Mouse (Mus musculus) neural tube, embryonic 15.5 days (tissue): Measurements from ENCODE around the gene Pcca. TPM values are rescaled to one million over a fixed set of nuclear protein-coding genes. Genes with fewer than 3 reads are reported as not detected.
"Not testable (repeated sequence)": the region's sequence is repeated elsewhere in the genome, so short reads cannot be mapped to it uniquely, and the experiment has no call there.

ENCODE experiments used
- ATAC-seq: fragments of 200-750 bp; cut with Nextera tagmentation; 2 replicates; pipeline ENCODE4 v1.8.0; 2017; ENCODE audit warnings: mild to moderate bottlenecking, moderate TSS enrichment, moderate library complexity; ENCODE audit not compliant: low FRiP score
- H3K27ac ChIP-seq: fragments of 300-500 bp; sonication (generic); replicated peaks from 2 replicates; pipeline ENCODE4 v1.5.1; 2015; ENCODE audit warnings: mild to moderate bottlenecking, inconsistent platforms
- H3K27me3 ChIP-seq: fragments of 300-500 bp; sonication (generic); replicated peaks from 2 replicates; pipeline ENCODE4 v1.6.1; 2015; ENCODE audit warnings: inconsistent platforms
- H3K36me3 ChIP-seq: fragments of 300-500 bp; sonication (generic); 2 replicates; pipeline ENCODE4 v1.6.1; 2015; ENCODE audit warnings: inconsistent platforms
- H3K4me1 ChIP-seq: fragments of 300-500 bp; sonication (generic); 2 replicates; pipeline ENCODE4 v1.6.1; 2015; ENCODE audit warnings: inconsistent platforms
- H3K4me2 ChIP-seq: fragments of 300-500 bp; sonication (generic); 2 replicates; pipeline ENCODE4 v1.6.1; 2015; ENCODE audit warnings: inconsistent platforms, mild to moderate bottlenecking, moderate library complexity
- H3K4me3 ChIP-seq: fragments of 300-500 bp; sonication (generic); replicated peaks from 2 replicates; pipeline ENCODE4 v1.5.1; 2015; ENCODE audit warnings: mild to moderate bottlenecking, inconsistent platforms
- H3K9ac ChIP-seq: fragments of 300-500 bp; sonication (generic); replicated peaks from 2 replicates; pipeline ENCODE4 v1.6.1; 2015; ENCODE audit warnings: mild to moderate bottlenecking, inconsistent platforms
- H3K9me3 ChIP-seq: fragments of 300-500 bp; sonication (generic); replicated peaks from 2 replicates; pipeline ENCODE4 v1.6.1; 2016; ENCODE audit warnings: inconsistent platforms
- WGBS: fragments of 180-500 bp; shearing (Covaris S2); methylation state at CpG from one replicate; pipeline ENCODE4 v1.1.7; 2015; ENCODE audit warnings: mixed read lengths; 5-methylcytosine and 5-hydroxymethylcytosine counted together
- polyA plus RNA-seq: library from polyadenylated mRNA; unstranded; fragments of >200 nt; fragmentation: Nextera tagmentation; extraction: Ambion mirVana; gene quantifications from 2 replicates; pipeline ENCODE4 v1.2.1, GENCODE M21; 2015

Gene Pcca
- polyA plus RNA-seq, 1 experiment from 2014 or later, result 27.5 TPM

GRCm38 (mm10) chr14:122574064-122574751, 40.1 kb downstream of the Pcca start:
- no peaks in the 10 kb centered on the region for H3K27me3 ChIP-seq
- H3K9ac ChIP-seq, result no peak overlapping the region
- H3K9me3 ChIP-seq, result no peaks in the 10 kb centered on the region
- H3K4me2 ChIP-seq, result no peak overlapping the region
- H3K27ac ChIP-seq, result peak overlapping the region; percentile 45
- H3K4me3 ChIP-seq, result no peak overlapping the region
- H3K36me3 ChIP-seq, result no peaks in the 10 kb centered on the region
- WGBS, result 89% methylated on average over 7 of the region's 7 CpGs
- ATAC-seq, result no peak
- H3K4me1 ChIP-seq, result peaks cover 4% of the 10 kb centered on the region

- whole genome bisulfite sequencing, result 85% methylated on average over 4 of the region's 4 CpGs
- no peak overlapping the region for H3K4me3 ChIP-seq
- H3K4me1 ChIP-seq, result peaks cover 4% of the 10 kb centered on the region
- H3K27ac ChIP-seq, result no peak overlapping the region
- H3K9me3 ChIP-seq, result no peaks in the 10 kb centered on the region
- no peak overlapping the region for H3K9ac ChIP-seq
- H3K4me2 ChIP-seq, result no peak overlapping the region
- no peak for ATAC-seq
- H3K27me3 ChIP-seq, result no peaks in the 10 kb centered on the region
- H3K36me3 ChIP-seq, result no peaks in the 10 kb centered on the region
Measured at GRCm38 (mm10) chr14:122577816-122578215, 43.7 kb downstream of the Pcca start.

- 81% methylated on average over 4 of the region's 4 CpGs for WGBS
- Histone ChIP-seq H3K9me3 (no peaks in the 10 kb centered on the region), H3K27ac (no peak overlapping the region), H3K4me1 (no peaks in the 10 kb centered on the region), H3K36me3 (no peaks in the 10 kb centered on the region), H3K4me3 (no peak overlapping the region), H3K9ac (no peak overlapping the region), H3K27me3 (no peaks in the 10 kb centered on the region), H3K4me2 (no peak overlapping the region)
- ATAC-seq, result no peak
Measured at GRCm38 (mm10) chr14:122582057-122582456, 47.9 kb downstream of the Pcca start.

GRCm38 (mm10) chr14:122582491-122583077, 48.5 kb downstream of the Pcca start:
- Histone ChIP-seq H3K4me3 (no peak overlapping the region), H3K27ac (no peak overlapping the region), H3K36me3 (no peaks in the 10 kb centered on the region), H3K27me3 (no peaks in the 10 kb centered on the region), H3K9ac (no peak overlapping the region), H3K9me3 (no peaks in the 10 kb centered on the region), H3K4me1 (no peaks in the 10 kb centered on the region), H3K4me2 (no peak overlapping the region)
- WGBS, result 65% methylated on average over 7 of the region's 7 CpGs
- no peak for ATAC-seq

GRCm38 (mm10) chr14:122584087-122584486, 50.0 kb downstream of the Pcca start:
- not testable (repeated sequence) for H3K4me3 ChIP-seq, H3K36me3 ChIP-seq, H3K9ac ChIP-seq, H3K4me2 ChIP-seq, H3K27me3 ChIP-seq, H3K4me1 ChIP-seq, H3K27ac ChIP-seq, H3K9me3 ChIP-seq, ATAC-seq
- 97% methylated on average over 2 of the region's 2 CpGs for WGBS

- no peak for ATAC-seq
- H3K4me1 ChIP-seq, result no peaks in the 10 kb centered on the region
- H3K27ac ChIP-seq, result no peak overlapping the region
- H3K9ac ChIP-seq, result no peak overlapping the region
- H3K4me2 ChIP-seq, result no peak overlapping the region
- WGBS, result 92% methylated on average over 4 of the region's 4 CpGs
- H3K9me3 ChIP-seq, result no peaks in the 10 kb centered on the region
- H3K36me3 ChIP-seq, result no peaks in the 10 kb centered on the region
- no peaks in the 10 kb centered on the region for H3K27me3 ChIP-seq
- no peak overlapping the region for H3K4me3 ChIP-seq
Measured at GRCm38 (mm10) chr14:122586942-122587341, 52.8 kb downstream of the Pcca start.

GRCm38 (mm10) chr14:122597534-122597933, 63.4 kb downstream of the Pcca start:
- Histone ChIP-seq H3K9me3 (no peaks in the 10 kb centered on the region), H3K4me3 (no peak overlapping the region), H3K27ac (no peak overlapping the region), H3K9ac (no peak overlapping the region), H3K36me3 (no peaks in the 10 kb centered on the region), H3K4me2 (no peak overlapping the region), H3K4me1 (no peaks in the 10 kb centered on the region), H3K27me3 (no peaks in the 10 kb centered on the region)
- no peak for ATAC-seq
- 83% methylated on average over 5 of the region's 5 CpGs for WGBS

GRCm38 (mm10) chr14:122598802-122599201, 64.7 kb downstream of the Pcca start:
- no peak overlapping the region for H3K4me3 ChIP-seq
- no peak for ATAC-seq
- no peak overlapping the region for H3K9ac ChIP-seq
- WGBS, result 88% methylated on average over 2 of the region's 2 CpGs
- no peaks in the 10 kb centered on the region for H3K27me3 ChIP-seq
- no peaks in the 10 kb centered on the region for H3K36me3 ChIP-seq
- no peak overlapping the region for H3K27ac ChIP-seq
- no peak overlapping the region for H3K4me2 ChIP-seq
- H3K9me3 ChIP-seq, result no peaks in the 10 kb centered on the region
- no peaks in the 10 kb centered on the region for H3K4me1 ChIP-seq

GRCm38 (mm10) chr14:122599839-122600238, 65.7 kb downstream of the Pcca start:
- H3K9ac ChIP-seq, result no peak overlapping the region
- H3K4me2 ChIP-seq, result no peak overlapping the region
- no peak for ATAC-seq
- no peak overlapping the region for H3K27ac ChIP-seq
- 70% methylated on average over 9 of the region's 9 CpGs for WGBS
- no peaks in the 10 kb centered on the region for H3K27me3 ChIP-seq
- no peak overlapping the region for H3K4me3 ChIP-seq
- H3K4me1 ChIP-seq, result no peaks in the 10 kb centered on the region
- no peaks in the 10 kb centered on the region for H3K36me3 ChIP-seq
- no peaks in the 10 kb centered on the region for H3K9me3 ChIP-seq

GRCm38 (mm10) chr14:122602701-122603100, 68.6 kb downstream of the Pcca start:
- Histone ChIP-seq H3K27me3 (no peaks in the 10 kb centered on the region), H3K9ac (no peak overlapping the region), H3K27ac (no peak overlapping the region), H3K4me1 (no peaks in the 10 kb centered on the region), H3K4me3 (no peak overlapping the region), H3K36me3 (no peaks in the 10 kb centered on the region), H3K9me3 (no peaks in the 10 kb centered on the region), H3K4me2 (no peak overlapping the region)
- no peak for ATAC-seq
- WGBS, result 77% methylated on average over 2 of the region's 2 CpGs

- ATAC-seq, result no peak
Measured at GRCm38 (mm10) chr14:122606499-122606898, 72.4 kb downstream of the Pcca start.

GRCm38 (mm10) chr14:122607456-122607855, 73.3 kb downstream of the Pcca start:
- H3K4me2 ChIP-seq, result no peak overlapping the region
- no peaks in the 10 kb centered on the region for H3K36me3 ChIP-seq
- no peak overlapping the region for H3K4me3 ChIP-seq
- no peak overlapping the region for H3K27ac ChIP-seq
- ATAC-seq, result no peak
- H3K9me3 ChIP-seq, result no peaks in the 10 kb centered on the region
- 84% methylated on average over 4 of the region's 4 CpGs for WGBS
- H3K4me1 ChIP-seq, result no peaks in the 10 kb centered on the region
- no peaks in the 10 kb centered on the region for H3K27me3 ChIP-seq
- no peak overlapping the region for H3K9ac ChIP-seq

More at GRCm38 (mm10) chr14:122606499-122606898, 72.4 kb downstream of the Pcca start:
- WGBS, result 39% methylated on average over 1 of the region's 1 CpGs
- no peaks in the 10 kb centered on the region for H3K9me3 ChIP-seq
- no peaks in the 10 kb centered on the region for H3K36me3 ChIP-seq
- no peak overlapping the region for H3K4me2 ChIP-seq
- H3K9ac ChIP-seq, result no peak overlapping the region
- no peak overlapping the region for H3K27ac ChIP-seq
- no peaks in the 10 kb centered on the region for H3K4me1 ChIP-seq
- H3K27me3 ChIP-seq, result no peaks in the 10 kb centered on the region
- no peak overlapping the region for H3K4me3 ChIP-seq
